Mouse (Mus musculus) skeletal muscle tissue, postnatal 0 days (tissue): ENCODE data around the gene A2ml1. TPM values are rescaled to one million over a fixed set of nuclear protein-coding genes. Genes with fewer than 3 reads are reported as not detected.

ENCODE experiments used
- polyA plus RNA-seq: library from polyadenylated mRNA; unstranded; fragments of >200 nt; fragmentation: Nextera tagmentation; extraction: Ambion mirVana; gene quantifications from 2 replicates; pipeline ENCODE4 v1.2.1, GENCODE M21; 2015

Gene A2ml1
- polyA plus RNA-seq = not detected in 2 replicates

GRCm38 (mm10) chr6:128581508-128581907, at the start of gene A2ml1:
TSS of gene A2ml1 (minus strand) at chr6:128581608.

GRCm38 (mm10) chr6:128623433-128623832, 42.0 kb upstream of the A2ml1 start, which contains the start of gene Klrb1a:
TSS of gene Klrb1a (minus strand) at chr6:128623533.

GRCm38 (mm10) chr6:128526601-128527000, 54.8 kb downstream of the A2ml1 start, which contains the start of gene Pzp:
TSS of gene Pzp (minus strand) at chr6:128526720.

Other genes starting within 250 kb of the A2ml1 start
- 5.0 and 5.1 TPM in 2 replicates for gene Tulp3, start 225.8 kb downstream of the A2ml1 start, polyA plus RNA-seq
- gene Rhno1, start 218.7 kb downstream of the A2ml1 start, polyA plus RNA-seq = 31.8 and 33.6 TPM in 2 replicates
- gene Foxm1, start 218.6 kb downstream of the A2ml1 start, polyA plus RNA-seq = 6.0 and 6.3 TPM in 2 replicates
- 0.10 and 0.17 TPM in 2 replicates for gene Tex52, start 206.2 kb downstream of the A2ml1 start, polyA plus RNA-seq
- gene Gm44596, start 206.1 kb downstream of the A2ml1 start, polyA plus RNA-seq = not detected in 2 replicates
- gene Nrip2, start 182.3 kb downstream of the A2ml1 start, polyA plus RNA-seq = 5.0 and 5.8 TPM in 2 replicates
- 17.1 and 19.7 TPM in 2 replicates for gene Itfg2, start 156.7 kb downstream of the A2ml1 start, polyA plus RNA-seq
- 115 and 127 TPM in 2 replicates for gene Fkbp4, start 142.9 kb downstream of the A2ml1 start, polyA plus RNA-seq
- gene Pzp, start 54.9 kb downstream of the A2ml1 start, polyA plus RNA-seq = 0.94 and 0.99 TPM in 2 replicates
- gene Klrb1a, start 41.9 kb upstream of the A2ml1 start, polyA plus RNA-seq = 0.29 and 0.30 TPM in 2 replicates
- not detected in 2 replicates for gene Clec2h, start 80.8 kb upstream of the A2ml1 start, polyA plus RNA-seq
- not detected in 2 replicates for gene Klrb1, start 141.5 kb upstream of the A2ml1 start, polyA plus RNA-seq
- gene Klrb1c, start 207.6 kb upstream of the A2ml1 start, polyA plus RNA-seq = 0.12 and 0.13 TPM in 2 replicates
- gene Gm44511, start 244.7 kb upstream of the A2ml1 start, polyA plus RNA-seq = not detected in 2 replicates
- 0.06 and 0.24 TPM in 2 replicates for gene Klrb1b, start 244.7 kb upstream of the A2ml1 start, polyA plus RNA-seq